Mouse (Mus musculus): ENCODE data around the gene Irak4. TPM values are rescaled to one million over a fixed set of nuclear protein-coding genes. Genes with fewer than 3 reads are reported as not detected.

The Irak4 gene
- polyA plus RNA-seq, 1 experiment from 2014 or later = 11.3 TPM

DNA sequence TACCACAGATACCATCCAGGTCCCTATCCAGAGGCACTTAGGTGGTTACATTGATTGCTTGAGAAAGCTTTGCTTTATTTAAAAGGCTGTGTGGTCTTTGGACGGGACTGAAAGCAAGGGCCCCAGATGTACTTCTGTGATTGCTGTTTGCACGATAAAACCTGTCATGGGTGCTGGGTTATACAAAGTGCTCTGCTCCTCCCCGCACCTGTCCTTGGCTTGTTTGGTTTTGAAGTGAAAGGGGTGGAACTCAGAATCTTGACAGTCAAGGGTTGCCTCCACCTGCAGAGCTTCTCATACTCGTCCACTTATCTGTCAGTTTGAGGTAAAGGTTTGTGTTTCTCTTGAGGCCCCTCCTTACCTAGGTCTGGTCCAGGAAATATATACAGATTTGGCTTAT, 87.1 kb downstream of the Irak4 start:
- H3K9me3 ChIP-seq (replicated peaks) = no peaks in the 10 kb centered on the region
- WGBS = 62% methylated on average over 4 of the region's 4 CpGs
- no peak overlapping the region for H3K9ac ChIP-seq

More for the DNA sequence above, 87.1 kb downstream of the Irak4 start:
- H3K4me1 ChIP-seq = peaks cover 3% of the 10 kb centered on the region; the same call in 1 of the 2 replicates
- no peak overlapping the region for H3K4me2 ChIP-seq (replicated peaks)
- no peak for ATAC-seq (ENCODE audit: insufficient number of reproducible peaks, low FRiP score, low TSS enrichment, low read depth)
- peaks cover 12% of the 10 kb centered on the region for H3K27me3 ChIP-seq
- no peak overlapping the region for H3K27ac ChIP-seq (replicated peaks)
- no peak overlapping the region for H3K4me3 ChIP-seq (replicated peaks)
- no peaks in the 10 kb centered on the region for H3K36me3 ChIP-seq

Other genes starting within 250 kb of the Irak4 start
- 8.7 and 9.3 TPM in 2 replicates for gene Adamts20, start 78.2 kb upstream of the Irak4 start, polyA plus RNA-seq (2015; fragmentation: Nextera tagmentation; extraction: Ambion mirVana)
- gene Pus7l, start 96 bp upstream of the Irak4 start, polyA plus RNA-seq (2015; fragmentation: Nextera tagmentation; extraction: Ambion mirVana) = 8.7 and 8.9 TPM in 2 replicates
- gene Twf1, start 46.2 kb downstream of the Irak4 start, polyA plus RNA-seq (2015; fragmentation: Nextera tagmentation; extraction: Ambion mirVana) = 82.1 and 85.5 TPM in 2 replicates
- 8.0 and 9.1 TPM in 2 replicates for gene Tmem117, start 85.6 kb downstream of the Irak4 start, polyA plus RNA-seq (2015; fragmentation: Nextera tagmentation; extraction: Ambion mirVana)

Data from embryonic facial prominence, embryonic 15.5 days (tissue).